Mouse (Mus musculus): ENCODE results near the gene Slc7a4. TPM values are rescaled to one million over a fixed set of nuclear protein-coding genes. Genes with fewer than 3 reads are reported as not detected.
"Not testable (repeated sequence)": the region's sequence is repeated elsewhere in the genome, so short reads cannot be mapped to it uniquely, and the experiment has no call there.

Slc7a4 gene
- total and polyA plus RNA-seq, 3 experiments: 0.05 TPM; not detected in 2

DNA sequence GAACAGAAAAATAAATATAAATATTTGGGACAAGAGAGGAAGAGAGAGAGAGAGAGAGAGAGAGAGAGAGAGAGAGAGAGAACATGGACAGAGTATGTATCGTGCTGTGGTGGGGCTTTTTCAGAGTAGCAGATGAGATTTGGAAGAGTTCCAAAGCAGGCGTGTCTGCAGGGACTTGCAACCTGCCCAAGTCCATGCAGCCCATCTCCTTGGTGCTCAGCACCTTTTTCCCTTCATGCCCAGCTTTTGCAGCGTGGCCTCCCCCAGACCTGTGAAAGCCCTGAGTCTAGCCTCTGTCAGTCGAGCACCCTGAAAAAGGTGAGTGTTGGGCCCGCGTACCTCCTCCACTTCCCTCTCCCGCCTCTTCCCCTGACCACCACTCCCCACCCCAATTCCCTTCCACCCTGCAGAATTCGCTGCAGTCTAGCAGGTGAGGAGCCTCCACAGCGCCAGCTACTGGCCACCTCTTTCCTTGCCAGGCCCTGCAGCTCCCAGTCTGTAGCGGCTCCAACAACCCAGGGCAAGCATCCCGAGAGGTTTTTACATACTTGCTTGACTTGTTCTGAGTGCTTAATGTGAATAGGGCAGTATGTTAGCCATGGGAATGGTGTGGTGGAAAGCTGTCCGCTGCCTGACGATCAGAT lies 35.0 kb upstream of the Slc7a4 start:
- DNase-seq (ENCODE audit: low spot score): peak; percentile 45

DNA sequence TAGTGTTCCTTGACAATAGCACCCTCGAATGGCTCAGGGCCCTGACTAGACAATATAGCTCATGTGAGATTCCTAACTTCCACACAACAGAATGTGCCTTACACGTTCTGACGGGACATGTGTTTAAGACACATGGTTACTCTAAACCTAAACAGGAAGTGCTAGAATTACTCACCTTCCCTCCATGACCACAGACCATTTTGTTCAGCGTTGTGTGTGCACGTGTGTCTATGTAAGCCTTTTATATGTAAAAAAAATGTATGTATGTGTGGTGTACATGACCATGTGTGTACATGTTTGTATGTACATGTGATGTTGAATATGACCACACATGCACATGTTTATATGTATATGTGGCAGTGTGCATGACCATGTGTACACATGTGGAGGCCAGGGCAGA lies 33.2 kb upstream of the Slc7a4 start:
- peaks cover 32% of the 10 kb centered on the region for H3K4me1 ChIP-seq (ENCODE audit: insufficient read depth, low read depth, low read length)
- peaks cover 5% of the 10 kb centered on the region for H3K36me3 ChIP-seq (replicated peaks)
- DNase-seq (ENCODE audit: low spot score) (no peak), ATAC-seq (ENCODE audit: extremely low read depth, insufficient number of reproducible peaks, low FRiP score, poor library complexity, severe bottlenecking) (no peak)
- H3K4me3 ChIP-seq (ENCODE audit: low read depth, low read length): no peak overlapping the region
- no peaks in the 10 kb centered on the region for H3K9me3 ChIP-seq (replicated peaks)
- TF ChIP-seq CTCF (IDR thresholded peaks at IDR 0.05; ENCODE audit: low read depth, low read length): no peak
- no peak for TF ChIP-seq GATA1 (IDR thresholded peaks at IDR 0.05; ENCODE audit: borderline replicate concordance, low read length)
- TF ChIP-seq POLR2AphosphoS5 (IDR thresholded peaks at IDR 0.05; ENCODE audit: insufficient replicate concordance, low read depth, low read length): no peak
- no peak for TF ChIP-seq TAL1 (conservative IDR thresholded peaks at IDR 0.05; ENCODE audit: low read depth, low read length)
- no peak for TF ChIP-seq GATA2 (IDR thresholded peaks at IDR 0.05; ENCODE audit: borderline replicate concordance, low read depth, low read length)
- no peaks in the 10 kb centered on the region for H3K27me3 ChIP-seq (ENCODE audit: insufficient read depth, low read length)

More for the DNA sequence above, 35.0 kb upstream of the Slc7a4 start:
- peaks cover 22% of the 10 kb centered on the region for H3K36me3 ChIP-seq (replicated peaks)
- no peak for TF ChIP-seq GATA2 (IDR thresholded peaks at IDR 0.05; ENCODE audit: borderline replicate concordance, low read depth, low read length)
- TF ChIP-seq CTCF (IDR thresholded peaks at IDR 0.05; ENCODE audit: low read depth, low read length): peak; percentile 74
- H3K4me3 ChIP-seq (ENCODE audit: low read depth, low read length): no peak overlapping the region
- H3K9me3 ChIP-seq (replicated peaks): no peaks in the 10 kb centered on the region
- peaks cover 36% of the 10 kb centered on the region for H3K4me1 ChIP-seq (ENCODE audit: insufficient read depth, low read depth, low read length)
- no peaks in the 10 kb centered on the region for H3K27me3 ChIP-seq (ENCODE audit: insufficient read depth, low read length)
- no peak for ATAC-seq (ENCODE audit: extremely low read depth, insufficient number of reproducible peaks, low FRiP score, poor library complexity, severe bottlenecking)

DNA sequence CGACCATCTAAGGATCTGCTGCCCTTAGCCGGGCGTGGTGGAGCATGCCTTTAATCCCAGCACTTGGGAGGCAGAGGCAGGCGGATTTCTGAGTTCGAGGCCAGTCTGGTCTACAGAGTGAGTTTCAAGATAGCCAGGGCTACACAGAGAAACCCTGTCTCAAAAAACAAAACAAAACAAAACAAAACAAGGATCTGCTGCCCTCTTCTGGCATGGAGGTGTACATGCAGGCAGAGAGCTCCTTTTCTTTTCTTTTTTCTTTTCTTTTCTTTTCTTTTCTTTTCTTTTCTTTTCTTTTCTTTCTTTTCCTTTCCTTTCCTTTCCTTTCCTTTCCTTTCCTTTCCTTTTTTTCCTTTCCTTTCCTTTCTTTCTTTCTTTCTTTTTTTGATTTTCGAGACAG lies 31.7 kb upstream of the Slc7a4 start:
- not testable (repeated sequence) for H3K27me3 ChIP-seq (ENCODE audit: insufficient read depth, low read length); DNase-seq (ENCODE audit: low spot score); ATAC-seq (ENCODE audit: extremely low read depth, insufficient number of reproducible peaks, low FRiP score, poor library complexity, severe bottlenecking); H3K4me3 ChIP-seq (ENCODE audit: low read depth, low read length); H3K9me3 ChIP-seq (replicated peaks); H3K36me3 ChIP-seq (replicated peaks)
- peaks cover 17% of the 10 kb centered on the region for H3K4me1 ChIP-seq (ENCODE audit: insufficient read depth, low read depth, low read length)
- TF ChIP-seq CTCF (IDR thresholded peaks at IDR 0.05; ENCODE audit: low read depth, low read length): peak; percentile 9; the same call in 1 of the 2 replicates

DNA sequence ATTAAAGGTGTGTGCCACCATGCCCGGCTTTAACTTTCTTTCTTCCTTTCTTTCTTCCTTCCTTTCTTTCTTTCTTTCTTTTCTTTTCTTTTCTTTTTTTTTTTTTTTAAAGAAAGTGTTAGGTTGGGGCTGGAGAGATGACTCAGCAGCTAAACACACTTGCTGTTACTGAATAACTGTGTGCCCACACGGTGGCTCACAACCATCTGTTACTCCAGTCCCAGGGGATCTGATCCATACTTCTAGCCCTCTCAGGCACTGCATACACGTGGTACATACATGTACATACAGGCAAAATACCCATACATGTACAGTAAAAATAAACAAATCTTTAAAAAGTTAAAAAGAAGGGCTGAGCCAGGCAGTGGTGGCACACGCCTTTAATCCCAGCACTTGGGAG lies 28.4 kb upstream of the Slc7a4 start:
- H3K4me3 ChIP-seq (ENCODE audit: low read depth, low read length): no peak overlapping the region
- DNase-seq (ENCODE audit: low spot score) (no peak), ATAC-seq (ENCODE audit: extremely low read depth, insufficient number of reproducible peaks, low FRiP score, poor library complexity, severe bottlenecking) (no peak)
- H3K4me1 ChIP-seq (ENCODE audit: insufficient read depth, low read depth, low read length): no peaks in the 10 kb centered on the region
- TF ChIP-seq GATA2 (IDR thresholded peaks at IDR 0.05; ENCODE audit: borderline replicate concordance, low read depth, low read length) (no peak), POLR2AphosphoS5 (IDR thresholded peaks at IDR 0.05; ENCODE audit: insufficient replicate concordance, low read depth, low read length) (no peak), CTCF (IDR thresholded peaks at IDR 0.05; ENCODE audit: low read depth, low read length) (no peak), TAL1 (conservative IDR thresholded peaks at IDR 0.05; ENCODE audit: low read depth, low read length) (no peak), GATA1 (IDR thresholded peaks at IDR 0.05; ENCODE audit: borderline replicate concordance, low read length) (no peak)
- H3K9me3 ChIP-seq (replicated peaks): peaks cover 9% of the 10 kb centered on the region
- H3K27me3 ChIP-seq (ENCODE audit: insufficient read depth, low read length): peaks cover 17% of the 10 kb centered on the region
- H3K36me3 ChIP-seq (replicated peaks): no peaks in the 10 kb centered on the region

DNA sequence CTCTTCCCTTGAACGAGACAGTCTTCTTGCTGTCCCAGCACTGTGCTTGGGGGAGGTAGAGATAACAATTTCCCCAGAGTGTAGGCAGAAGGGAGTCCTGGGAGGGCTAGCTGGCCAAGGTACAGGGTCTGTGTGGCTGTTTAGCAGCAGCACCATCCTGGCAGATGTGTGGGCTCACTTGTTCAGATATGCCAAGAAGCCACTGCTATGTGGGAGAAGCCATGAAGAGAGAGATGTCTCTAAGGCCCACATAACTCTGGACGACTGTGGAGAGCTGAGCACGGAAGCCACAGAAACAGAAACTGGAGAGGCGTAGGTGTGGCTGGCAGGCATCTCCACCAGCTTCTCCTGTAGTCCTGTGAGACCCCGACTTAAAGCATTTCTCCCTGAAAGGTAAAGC lies 22.7 kb upstream of the Slc7a4 start:
- no peaks in the 10 kb centered on the region; the same call in 1 of the 2 replicates for H3K4me1 ChIP-seq (ENCODE audit: insufficient read depth, low read depth, low read length)
- no peak overlapping the region for H3K4me3 ChIP-seq (ENCODE audit: low read depth, low read length)
- ATAC-seq (ENCODE audit: extremely low read depth, insufficient number of reproducible peaks, low FRiP score, poor library complexity, severe bottlenecking): no peak
- peaks cover 34% of the 10 kb centered on the region for H3K27me3 ChIP-seq (ENCODE audit: insufficient read depth, low read length)
- no peak for DNase-seq (ENCODE audit: low spot score)
- no peaks in the 10 kb centered on the region for H3K36me3 ChIP-seq (replicated peaks)
- peaks cover 9% of the 10 kb centered on the region for H3K9me3 ChIP-seq (replicated peaks)
- TF ChIP-seq GATA1 (IDR thresholded peaks at IDR 0.05; ENCODE audit: borderline replicate concordance, low read length) (no peak), TAL1 (conservative IDR thresholded peaks at IDR 0.05; ENCODE audit: low read depth, low read length) (no peak), POLR2AphosphoS5 (IDR thresholded peaks at IDR 0.05; ENCODE audit: insufficient replicate concordance, low read depth, low read length) (no peak), GATA2 (IDR thresholded peaks at IDR 0.05; ENCODE audit: borderline replicate concordance, low read depth, low read length) (no peak), CTCF (IDR thresholded peaks at IDR 0.05; ENCODE audit: low read depth, low read length) (no peak)

DNA sequence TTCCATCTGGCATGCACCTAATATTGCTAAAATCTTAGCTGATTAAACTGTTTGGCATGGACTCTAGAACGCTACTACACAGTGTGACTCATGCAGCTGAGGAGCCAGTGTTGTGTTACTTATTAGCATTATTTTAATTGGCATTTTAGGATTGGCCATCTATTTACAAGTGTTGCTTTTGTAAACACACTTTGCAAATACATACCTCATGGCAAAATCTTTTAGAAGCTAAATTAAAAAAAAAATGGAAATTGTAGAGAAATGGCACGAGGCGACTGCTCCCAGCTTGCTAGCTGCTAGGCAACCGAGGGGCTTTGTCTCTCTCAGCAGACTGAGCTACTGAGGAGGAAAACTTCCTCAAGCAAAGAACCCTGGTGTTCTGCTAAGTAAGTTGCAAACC lies 21.9 kb upstream of the Slc7a4 start:
- H3K4me3 ChIP-seq (ENCODE audit: low read depth, low read length): no peak overlapping the region
- ATAC-seq (ENCODE audit: extremely low read depth, insufficient number of reproducible peaks, low FRiP score, poor library complexity, severe bottlenecking): no peak

More for the DNA sequence above, 21.9 kb upstream of the Slc7a4 start:
- no peaks in the 10 kb centered on the region; the same call in 1 of the 2 replicates for H3K4me1 ChIP-seq (ENCODE audit: insufficient read depth, low read depth, low read length)
- no peak for DNase-seq (ENCODE audit: low spot score)
- H3K9me3 ChIP-seq (replicated peaks): peaks cover 4% of the 10 kb centered on the region
- peaks cover 33% of the 10 kb centered on the region for H3K27me3 ChIP-seq (ENCODE audit: insufficient read depth, low read length)
- H3K36me3 ChIP-seq (replicated peaks): no peaks in the 10 kb centered on the region
- TF ChIP-seq GATA1 (IDR thresholded peaks at IDR 0.05; ENCODE audit: borderline replicate concordance, low read length): no peak
- TF ChIP-seq GATA2 (IDR thresholded peaks at IDR 0.05; ENCODE audit: borderline replicate concordance, low read depth, low read length): no peak
- TF ChIP-seq TAL1 (conservative IDR thresholded peaks at IDR 0.05; ENCODE audit: low read depth, low read length): no peak
